Mouse (Mus musculus): ENCODE data around the gene Togaram2.

DNA sequence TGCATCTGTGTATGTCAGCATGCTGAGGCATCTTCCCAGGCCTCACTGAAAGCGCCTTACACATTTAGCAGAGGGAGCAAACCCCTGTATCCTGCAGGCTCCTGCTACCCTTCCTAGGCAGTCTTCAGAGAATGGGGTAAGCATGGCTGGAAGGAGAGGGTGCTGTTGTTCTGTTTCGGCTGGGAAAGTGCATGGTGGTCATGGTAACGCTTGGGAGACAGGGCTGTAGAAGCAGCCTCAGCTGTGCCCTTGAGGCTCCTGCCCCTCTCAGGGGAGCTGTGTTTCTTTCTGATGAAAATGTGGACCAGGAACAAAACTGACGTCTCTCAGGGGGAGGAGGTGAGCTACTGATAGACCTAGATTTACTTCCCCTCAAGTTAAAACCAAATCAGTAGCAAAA lies 34.7 kb downstream of the Togaram2 start:
- TF ChIP-seq CTCF (IDR thresholded peaks at IDR 0.05; ENCODE audit: low read depth, low read length) (no peak), POLR2A (IDR thresholded peaks at IDR 0.05; ENCODE audit: extremely low read depth, insufficient read depth, low read length) (no peak)
